ENCODE assay signal across 23 mouse cellular contexts in genomic region chr3:101058203-101058602, GRCm38 (mm10). TPM values are rescaled to one million over a fixed set of nuclear protein-coding genes. Genes with fewer than 3 reads are reported as not detected.
DNase-seq lines count a peak whose midpoint lies in the region; ATAC-seq and TF ChIP-seq lines count a peak whose summit lies in the region.
"Had no signal": no experiment of that assay in that cellular context is flagged by ENCODE, and none has a peak within 500 bp of the region (broad histone marks: within the 10 kb centered on the region; RNA-seq: fewer than 3 reads in every experiment).

No protein-coding gene starts in this region.

- peak; percentile 43 for ATAC-seq in activated CD4-positive, CD25-positive, alpha-beta regulatory T cell, adult 4 months
- ATAC-seq in neutrophil, adult 5-6 weeks (ENCODE audit: extremely low read depth, insufficient number of reproducible peaks, low FRiP score, poor library complexity, severe bottlenecking) = peak; percentile 72
- ATAC-seq: forebrain, embryonic 14.5 days had no signal

- H3K4me1 ChIP-seq in lung, adult 2 months (ENCODE audit: control insufficient read depth, insufficient read depth, low read length) = peaks cover 18% of the 10 kb centered on the region
- no peaks in the 10 kb centered on the region for H3K4me1 ChIP-seq in hindbrain, embryonic 10.5 days (replicated peaks)
- H3K4me1 ChIP-seq: embryonic facial prominence, embryonic 12.5 days; hindbrain, embryonic 12.5 days; midbrain, embryonic 10.5 days; neural tube, embryonic 13.5 days had no signal

- TF ChIP-seq CTCF in lung, adult 2 months (IDR thresholded peaks at IDR 0.05; ENCODE audit: insufficient read depth, low read length) = no peak

- no peaks in the 10 kb centered on the region for H3K27me3 ChIP-seq in hindbrain, embryonic 10.5 days (ENCODE audit: insufficient read depth, poor library complexity, severe bottlenecking)
- H3K27me3 ChIP-seq: embryonic facial prominence, embryonic 12.5 days; hindbrain, embryonic 12.5 days; neural tube, embryonic 13.5 days had no signal

- DNase-seq in lung, postnatal 36 days = peak; percentile 44
- no peak for DNase-seq in lung, adult 2 months
- DNase-seq in induced T-regulatory cell, adult 2 months (ENCODE audit: low read depth) = peak; percentile 25
- DNase-seq in thymus, adult 18-20 months = no peak
- no peak for DNase-seq in hindbrain, embryonic 10.5 days (ENCODE audit: low spot score)
- no peak for DNase-seq in cerebellum, postnatal 25 days
- DNase-seq: adrenal gland, postnatal 14 days; cerebellum, adult 9-10 months; gastrocnemius, postnatal 10 days; kidney, adult 8-10 months; kidney, postnatal 14 days; lung, adult 18-20 months; right cerebral cortex, postnatal 14 days; spleen, adult 18-20 months had no signal

- TF ChIP-seq POLR2A in lung, adult 2 months (IDR thresholded peaks at IDR 0.05; ENCODE audit: borderline replicate concordance, extremely low read depth, low read depth, low read length) = no peak

- H3K9me3 ChIP-seq in hindbrain, embryonic 10.5 days = no peaks in the 10 kb centered on the region
- H3K9me3 ChIP-seq: embryonic facial prominence, embryonic 12.5 days; hindbrain, embryonic 12.5 days; midbrain, embryonic 10.5 days; neural tube, embryonic 13.5 days had no signal

- H3K4me3 ChIP-seq in lung, adult 2 months (replicated peaks; ENCODE audit: extremely low read depth, low read depth, low read length) = no peak overlapping the region
- no peak overlapping the region for H3K4me3 ChIP-seq in hindbrain, embryonic 10.5 days
- H3K4me3 ChIP-seq: embryonic facial prominence, embryonic 12.5 days; erythroblast, embryonic 14.5 days; hindbrain, embryonic 12.5 days; left cerebral cortex, adult 2 months; midbrain, embryonic 10.5 days; neural tube, embryonic 13.5 days had no signal

- no peak overlapping the region for H3K27ac ChIP-seq in hindbrain, embryonic 10.5 days
- H3K27ac ChIP-seq: embryonic facial prominence, embryonic 12.5 days; hindbrain, embryonic 12.5 days; left cerebral cortex, adult 2 months; midbrain, embryonic 10.5 days; neural tube, embryonic 13.5 days had no signal

- WGBS in lung, adult 2 months = 94% methylated on average over 2 of the region's 2 CpGs
- 89% methylated on average over 2 of the region's 2 CpGs for WGBS in hindbrain, embryonic 10.5 days

- H3K36me3 ChIP-seq in hindbrain, embryonic 10.5 days = peaks cover 49% of the 10 kb centered on the region

RNA-seq across cellular contexts. Expression of gene Cd101, which starts 28.8 kb away (rescaled TPM):
- 1.5 and 1.8 TPM in 2 replicates for polyA plus RNA-seq in lung, adult 2 months (2012; rRNA removed)
- polyA plus RNA-seq in activated CD4-positive, CD25-positive, alpha-beta regulatory T cell, adult 4 months (2017; shearing (Covaris generic)) = 10 to 100 TPM; 11.3 to 21.4 TPM
- 264 and 265 TPM in 2 replicates for total RNA-seq in neutrophil, adult 5-6 weeks (2017)
- polyA plus RNA-seq in hindbrain, embryonic 10.5 days (2016; fragmentation: Nextera tagmentation; extraction: Ambion mirVana) = 0.05 TPM in 1 of 2 replicates, not detected in the other
- polyA plus RNA-seq: erythroblast, embryonic 14.5 days; forebrain, embryonic 14.5 days; hindbrain, embryonic 12.5 days had no signal

RNA-seq across cellular contexts. Expression of gene Ptgfrn, which starts 51.9 kb away (rescaled TPM):
- polyA plus RNA-seq in lung, adult 2 months (2012; rRNA removed) = 63.0 and 81.5 TPM in 2 replicates
- polyA plus RNA-seq in activated CD4-positive, CD25-positive, alpha-beta regulatory T cell, adult 4 months (2017; shearing (Covaris generic)) = 1 to 10 TPM; 1.1 to 1.5 TPM
- total RNA-seq in neutrophil, adult 5-6 weeks (2017) = 4.3 and 5.6 TPM in 2 replicates
- 2.0 and 2.1 TPM in 2 replicates for polyA plus RNA-seq in hindbrain, embryonic 10.5 days (2016; fragmentation: Nextera tagmentation; extraction: Ambion mirVana)
- polyA plus RNA-seq: erythroblast, embryonic 14.5 days had no signal

Comparison
In these comparisons a context has a peak if more than half of its experiments do, and no peak if none do; other contexts are left out.
1. DNase-seq: peak in lung, postnatal 36 days (single experiment) and induced T-regulatory cell, adult 2 months (single experiment); none in lung, adult 2 months (single experiment), thymus, adult 18-20 months (0 of 2), hindbrain, embryonic 10.5 days (single experiment) and cerebellum, postnatal 25 days (0 of 2).
2. RNA of gene Ptgfrn, which starts 51.9 kb away (polyA plus RNA-seq): 63.0 to 81.5 TPM in lung, adult 2 months; 2.0 to 2.1 TPM in hindbrain, embryonic 10.5 days and 1.1 to 1.5 TPM in activated CD4-positive, CD25-positive, alpha-beta regulatory T cell, adult 4 months; every median in the first group is over 10 times any median in the second.